8 mouse cellular contexts compared by ENCODE assay signal in the genomic region with DNA sequence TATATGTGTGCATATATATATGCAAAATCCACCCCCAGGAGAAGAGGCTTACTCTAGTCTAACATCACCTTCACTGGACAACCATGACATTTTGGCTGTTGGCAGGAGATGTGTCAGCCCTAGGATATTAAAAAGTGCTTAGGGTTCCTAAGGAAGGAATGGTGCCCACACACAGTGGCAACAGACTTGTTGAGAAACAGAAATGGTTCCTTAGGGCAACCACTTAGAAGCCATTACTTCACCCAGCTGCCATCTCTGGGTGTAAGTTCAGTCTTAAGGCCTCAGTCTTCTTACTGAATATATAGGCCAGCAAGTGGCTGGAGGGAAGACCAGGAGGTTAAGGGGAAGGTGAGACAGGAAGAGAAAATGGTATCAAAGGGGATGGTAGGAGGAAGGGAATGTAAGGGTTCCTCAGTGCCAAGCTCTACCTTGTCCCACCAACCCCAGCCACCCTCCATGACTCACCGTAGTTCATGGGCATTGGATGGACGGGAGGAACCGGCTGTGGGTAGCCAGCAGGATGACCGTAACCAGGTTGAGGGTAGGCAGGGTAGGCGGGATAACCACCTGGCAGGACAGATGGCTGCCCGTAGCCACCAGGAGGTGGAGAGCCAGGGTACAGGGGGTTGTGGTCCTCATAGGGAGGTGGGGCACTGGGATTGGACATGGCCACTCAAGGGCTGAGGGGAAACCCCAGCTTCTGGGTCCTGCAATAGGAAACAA. TPM values are rescaled to one million over a fixed set of nuclear protein-coding genes. Genes with fewer than 3 reads are reported as not detected.
DNase-seq lines count a peak whose midpoint lies in the region; ATAC-seq and TF ChIP-seq lines count a peak whose summit lies in the region.

No protein-coding gene starts in this region.

- TF ChIP-seq POLR2A in CH12.LX (IDR thresholded peaks at IDR 0.05; ENCODE audit: low read depth, low read length), result no peak

- peaks cover 26 to 73% of the 10 kb centered on the region in 2 experiments for H3K4me1 ChIP-seq in CH12.LX (ENCODE audit: control insufficient read depth in 1 of 2, insufficient read depth in 2 of 2)
- H3K4me1 ChIP-seq in forebrain, embryonic 12.5 days, result peaks cover 17% of the 10 kb centered on the region
- H3K4me1 ChIP-seq in liver, embryonic 13.5 days (replicated peaks), result peaks cover 77% of the 10 kb centered on the region

- peak; percentile 2; the same call in 1 of the 2 replicates for ATAC-seq in frontal cortex, adult (ENCODE audit: low TSS enrichment)
- ATAC-seq in forebrain, embryonic 12.5 days (ENCODE audit: low FRiP score), result no peak
- ATAC-seq in liver, embryonic 13.5 days (ENCODE audit: low read depth), result no peak

- peak overlapping the region in 1 of 3 experiments; percentile 25 for H3K4me3 ChIP-seq in CH12.LX (replicated peaks in 1 of 3; ENCODE audit: low read depth in 2 of 3, low read length in 2 of 3, poor library complexity in 1 of 3)
- H3K4me3 ChIP-seq in forebrain, embryonic 12.5 days (replicated peaks), result no peak overlapping the region
- H3K4me3 ChIP-seq in liver, embryonic 13.5 days (replicated peaks), result peak overlapping the region; percentile 63

- peak overlapping the region; percentile 86 for H3K27ac ChIP-seq in CH12.LX (ENCODE audit: insufficient read depth, low read depth)
- H3K27ac ChIP-seq in forebrain, embryonic 12.5 days, result peak overlapping the region; percentile 80
- H3K27ac ChIP-seq in liver, embryonic 13.5 days, result peak overlapping the region; percentile 94

- 90% methylated on average over 6 of the region's 6 CpGs for WGBS in forebrain, embryonic 12.5 days
- WGBS in liver, embryonic 13.5 days (ENCODE audit: insufficient replicate concordance), result 64% methylated on average over 6 of the region's 6 CpGs

- no peak for TF ChIP-seq RAD21 in CH12.LX (IDR thresholded peaks at IDR 0.05; ENCODE audit: low read depth, low read length)

- H3K9me3 ChIP-seq in CH12.LX (replicated peaks; ENCODE audit: low read length), result no peaks in the 10 kb centered on the region
- H3K9me3 ChIP-seq in forebrain, embryonic 12.5 days, result no peaks in the 10 kb centered on the region
- H3K9me3 ChIP-seq in liver, embryonic 13.5 days (replicated peaks), result no peaks in the 10 kb centered on the region

- TF ChIP-seq CTCF in CH12.LX (conservative IDR thresholded peaks at IDR 0.05 in 1 of 2, IDR thresholded peaks at IDR 0.05 in 1 of 2; ENCODE audit: low read depth in 2 of 2, low read length in 2 of 2), result no peak

- TF ChIP-seq EP300 in CH12.LX (IDR thresholded peaks at IDR 0.05; ENCODE audit: low read length), result no peak

- H3K4me2 ChIP-seq in CH12.LX (ENCODE audit: insufficient read depth, low read depth, poor library complexity, severe bottlenecking), result no peak overlapping the region
- no peak overlapping the region for H3K4me2 ChIP-seq in forebrain, embryonic 12.5 days
- peak overlapping the region; percentile 90 for H3K4me2 ChIP-seq in liver, embryonic 13.5 days

- dilution Hi-C loops in CH12.LX (cut with MboI; ENCODE audit: extremely low pct_ligation_motif_present, extremely low pct_unique_long_range_greater_than_20kb, low sequenced_read_pairs), result no loop called here

- H3K9ac ChIP-seq in CH12.LX (ENCODE audit: insufficient read depth, low read depth), result no peak overlapping the region
- no peak overlapping the region; the same call in 1 of the 2 replicates for H3K9ac ChIP-seq in forebrain, embryonic 12.5 days
- peak overlapping the region; percentile 82 for H3K9ac ChIP-seq in liver, embryonic 13.5 days

- in situ Hi-C loops in CH12.LX (cut with MboI; ENCODE audit: low pct_ligation_motif_present, low pct_unique_long_range_greater_than_20kb, low sequenced_read_pairs), result no loop called here

- no peaks in the 10 kb centered on the region for H3K27me3 ChIP-seq in CH12.LX (replicated peaks)
- no peaks in the 10 kb centered on the region for H3K27me3 ChIP-seq in forebrain, embryonic 12.5 days
- H3K27me3 ChIP-seq in liver, embryonic 13.5 days, result no peaks in the 10 kb centered on the region

- peaks cover 27% of the 10 kb centered on the region for H3K79me2 ChIP-seq in CH12.LX (replicated peaks; ENCODE audit: control insufficient read depth, extremely low read depth, insufficient read depth, poor library complexity, severe bottlenecking)

- DNase-seq in frontal cortex, postnatal 10 days (ENCODE audit: low spot score in 2 of 2), result no peak
- DNase-seq in CH12.LX (ENCODE audit: extremely low read depth), result no peak
- no peak for DNase-seq in liver, embryonic 13.5 days
- DNase-seq in urinary bladder, postnatal 10 days (ENCODE audit: low spot score), result no peak
- DNase-seq in right cerebral cortex, postnatal 10 days (ENCODE audit: low spot score in 2 of 2), result no peak
- DNase-seq in adrenal gland, adult 18-20 months (ENCODE audit: low spot score in 2 of 2), result no peak

- H3K36me3 ChIP-seq in CH12.LX (replicated peaks in 1 of 2; ENCODE audit: control insufficient read depth in 1 of 2, insufficient read depth in 1 of 2, low read length in 1 of 2), result peaks cover 42 to 93% of the 10 kb centered on the region in 2 experiments
- peaks cover 26% of the 10 kb centered on the region for H3K36me3 ChIP-seq in forebrain, embryonic 12.5 days (replicated peaks)
- H3K36me3 ChIP-seq in liver, embryonic 13.5 days, result peaks cover 40% of the 10 kb centered on the region

TF ChIP-seq in CH12.LX, 34 proteins besides CTCF, POLR2A, EP300 and RAD21:
- no peak for TF ChIP-seq USF1 (IDR thresholded peaks at IDR 0.05; ENCODE audit: low read depth, low read length)

RNA-seq across cellular contexts. Expression of gene Pnkd, which starts 10.2 kb away (rescaled TPM):
- total RNA-seq in CH12.LX (2012; rRNA removed), result 117 and 154 TPM in 2 replicates
- 42.7 and 45.5 TPM in 2 replicates for total RNA-seq in CH12.LX (2014; rRNA removed)
- 263 and 318 TPM in 2 replicates for polyA plus RNA-seq in CH12.LX (2012; ENCODE audit: insufficient read length, low read depth)
- polyA plus RNA-seq in forebrain, embryonic 12.5 days (2016; fragmentation: Nextera tagmentation; extraction: Ambion mirVana), result 87.5 and 88.9 TPM in 2 replicates
- polyA plus RNA-seq in liver, embryonic 13.5 days (2015; fragmentation: Nextera tagmentation; extraction: Ambion mirVana), result 36.5 and 39.8 TPM in 2 replicates
- 10 to 100 TPM; 68.2 to 83.0 TPM for total RNA-seq in adrenal gland, adult 18-20 months (2021)

RNA-seq across cellular contexts. Expression of gene Aamp, which starts 10.4 kb away (rescaled TPM):
- total RNA-seq in CH12.LX (2012; rRNA removed) (151 and 163 TPM in 2 replicates), CH12.LX (2014; rRNA removed) (103 and 108 TPM in 2 replicates)
- polyA plus RNA-seq in CH12.LX (2012; ENCODE audit: insufficient read length, low read depth), result 172 and 193 TPM in 2 replicates
- polyA plus RNA-seq in forebrain, embryonic 12.5 days (2016; fragmentation: Nextera tagmentation; extraction: Ambion mirVana), result 184 and 190 TPM in 2 replicates
- 104 and 107 TPM in 2 replicates for polyA plus RNA-seq in liver, embryonic 13.5 days (2015; fragmentation: Nextera tagmentation; extraction: Ambion mirVana)
- total RNA-seq in adrenal gland, adult 18-20 months (2021), result 100 to 1,000 TPM; 158 to 197 TPM

RNA-seq across cellular contexts. Expression of gene Tmbim1, which starts 10.5 kb away (rescaled TPM):
- total RNA-seq in CH12.LX (2012; rRNA removed) (30.9 and 32.4 TPM in 2 replicates), CH12.LX (2014; rRNA removed) (26.6 and 28.3 TPM in 2 replicates)
- polyA plus RNA-seq in CH12.LX (2012; ENCODE audit: insufficient read length, low read depth), result 31.1 and 35.1 TPM in 2 replicates
- 6.7 and 7.9 TPM in 2 replicates for polyA plus RNA-seq in forebrain, embryonic 12.5 days (2016; fragmentation: Nextera tagmentation; extraction: Ambion mirVana)
- polyA plus RNA-seq in liver, embryonic 13.5 days (2015; fragmentation: Nextera tagmentation; extraction: Ambion mirVana), result 15.9 and 18.0 TPM in 2 replicates
- 100 to 1,000 TPM; 106 to 113 TPM for total RNA-seq in adrenal gland, adult 18-20 months (2021)

RNA-seq across cellular contexts. Expression of gene Gpbar1, which starts 16.5 kb away (rescaled TPM):
- total RNA-seq in CH12.LX (2012; rRNA removed) (0.21 TPM in 1 of 2 replicates, not detected in the other), CH12.LX (2014; rRNA removed) (not detected in 2 replicates)
- polyA plus RNA-seq in CH12.LX (2012; ENCODE audit: insufficient read length, low read depth), result not detected in 2 replicates
- 0.18 and 0.29 TPM in 2 replicates for polyA plus RNA-seq in forebrain, embryonic 12.5 days (2016; fragmentation: Nextera tagmentation; extraction: Ambion mirVana)
- polyA plus RNA-seq in liver, embryonic 13.5 days (2015; fragmentation: Nextera tagmentation; extraction: Ambion mirVana), result 0.64 and 0.75 TPM in 2 replicates
- not detected for total RNA-seq in adrenal gland, adult 18-20 months (2021)

RNA-seq across cellular contexts. Expression of gene Arpc2, which starts 59.0 kb away (rescaled TPM):
- total RNA-seq in CH12.LX (2012; rRNA removed) (218 and 234 TPM in 2 replicates), CH12.LX (2014; rRNA removed) (455 and 462 TPM in 2 replicates)
- 504 and 522 TPM in 2 replicates for polyA plus RNA-seq in CH12.LX (2012; ENCODE audit: insufficient read length, low read depth)
- polyA plus RNA-seq in forebrain, embryonic 12.5 days (2016; fragmentation: Nextera tagmentation; extraction: Ambion mirVana), result 356 and 369 TPM in 2 replicates
- 226 and 264 TPM in 2 replicates for polyA plus RNA-seq in liver, embryonic 13.5 days (2015; fragmentation: Nextera tagmentation; extraction: Ambion mirVana)
- 100 to 1,000 TPM; 174 to 191 TPM for total RNA-seq in adrenal gland, adult 18-20 months (2021)
